Mouse (Mus musculus) erythroblast, adult 5-6 weeks (primary cell): ENCODE measurements around the gene Olfr745. TPM values are rescaled to one million over a fixed set of nuclear protein-coding genes. Genes with fewer than 3 reads are reported as not detected.

Experiments
- ATAC-seq: replicated peaks from 2 replicates; pipeline ENCODE4 v1.8.0; 2016; ENCODE audit warnings: moderate number of reproducible peaks, mild to moderate bottlenecking, moderate TSS enrichment, inconsistent platforms; ENCODE audit not compliant: poor library complexity, low FRiP score, severe bottlenecking
- total RNA-seq, 2 experiments: library from RNA; stranded (forward) in 1 of 2; stranded (reverse) in 1 of 2; fragments of 150-400 nt in 1 of 2; fragments of 200-764, 138-1000 nt in 1 of 2; gene quantifications; 2 replicates each; pipeline versions ENCODE4 v1.2.3 to v1.2.4; 2015 to 2017; ENCODE audit warnings: low replicate concordance in 2 of 2

Gene Olfr745
- total RNA-seq (2015; ENCODE audit: low replicate concordance) (not detected in 2 replicates), total RNA-seq (2017; ENCODE audit: low replicate concordance) (not detected in 2 replicates)

DNA sequence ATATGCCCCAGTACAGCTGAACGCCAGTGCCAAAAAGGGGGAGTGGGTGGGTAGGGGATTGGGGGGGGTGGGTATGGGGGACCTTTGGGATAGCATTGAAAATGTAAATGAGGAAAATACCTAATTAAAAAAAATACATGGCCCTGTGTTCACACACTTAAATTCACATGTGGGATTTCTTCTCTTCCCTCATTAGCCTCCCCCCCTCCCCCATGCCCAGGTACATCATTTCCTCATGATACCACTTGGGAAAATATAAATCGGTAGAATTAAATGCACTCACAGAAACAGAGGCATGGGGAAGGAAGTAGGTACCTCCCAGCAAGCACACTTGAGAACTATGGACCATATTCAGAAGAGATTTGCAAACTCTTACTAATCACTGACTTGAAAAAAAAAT is at the start of gene Olfr745:
Olfr745 (plus strand) TSS at position 301 of the 400 bp plus-strand sequence.
- ATAC-seq = no peak

DNA sequence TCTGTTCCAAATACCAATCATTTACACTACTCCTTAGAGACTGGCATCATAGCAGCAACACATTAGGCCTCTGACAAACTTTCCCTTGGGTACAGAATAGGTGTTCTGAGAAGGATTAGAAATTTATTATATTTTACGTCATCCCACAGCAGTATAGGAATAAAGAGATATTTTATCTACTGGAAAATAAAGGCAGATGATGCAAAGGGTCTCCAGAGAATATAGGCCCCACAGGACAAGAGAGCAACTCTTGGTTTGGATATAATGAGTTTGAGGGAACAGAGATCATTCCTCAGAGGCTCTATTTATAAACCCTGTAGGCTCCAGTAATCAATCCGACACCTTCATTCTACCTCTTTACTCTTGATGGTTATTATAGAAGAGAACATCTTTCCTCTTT is 24.6 kb upstream of the Olfr745 start, which contains the start of gene Olfr744:
Olfr744 (plus strand) TSS at position 301 of the 400 bp plus-strand sequence.
- no peak for ATAC-seq

DNA sequence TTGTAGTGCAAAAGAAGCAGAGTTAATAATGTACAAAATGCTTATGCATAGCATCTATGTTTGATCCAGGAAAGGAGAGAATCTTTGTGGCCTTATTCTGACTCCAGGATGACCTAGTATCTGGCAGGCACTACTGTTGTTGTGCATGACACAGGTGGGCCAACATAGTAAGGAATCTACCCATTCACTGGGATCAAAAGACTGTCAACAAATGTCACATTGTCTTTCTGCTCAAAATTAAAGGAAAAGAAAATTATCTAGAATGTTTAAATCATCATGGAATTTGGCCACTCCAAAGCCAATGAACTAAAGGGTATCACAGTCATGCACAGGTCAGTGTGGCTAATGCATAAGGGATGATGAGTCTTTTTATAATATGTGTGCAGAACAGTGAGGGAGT is 7.6 kb downstream of the Olfr745 start, which contains the start of gene Olfr746:
Olfr746 (plus strand) TSS at position 301 of the 400 bp plus-strand sequence.
- no peak for ATAC-seq

DNA sequence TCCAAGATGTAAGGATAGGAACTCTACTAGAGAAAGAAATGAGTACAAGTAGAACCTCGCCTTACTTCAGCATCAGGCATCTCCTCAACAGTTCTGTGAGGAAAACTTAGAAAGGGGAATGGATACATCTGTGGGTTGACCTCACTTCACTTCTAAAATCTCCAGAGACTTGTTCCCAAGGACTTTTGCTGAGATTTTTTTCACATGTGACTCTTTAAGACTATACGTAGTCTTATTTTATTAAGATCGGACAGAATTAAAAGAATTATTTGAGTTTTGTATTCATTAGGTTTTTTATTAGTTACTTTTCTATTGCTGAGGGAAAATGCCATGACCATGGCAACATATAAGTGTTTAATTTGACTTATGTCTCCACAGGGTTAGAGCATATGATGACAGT is 53.9 kb downstream of the Olfr745 start, which contains the start of gene Olfr747:
Olfr747 (minus strand) TSS at position 101 of the 400 bp plus-strand sequence.
- ATAC-seq = no peak

Other genes with a start within 250 kb of the Olfr745 start
- gene Olfr738, start 231.8 kb upstream of the Olfr745 start, total RNA-seq (2015; ENCODE audit: low replicate concordance) = not detected in 2 replicates
- not detected in 2 replicates for gene Olfr738, start 231.8 kb upstream of the Olfr745 start, total RNA-seq (2017; ENCODE audit: low replicate concordance)
- not detected in 2 replicates for gene Olfr739, start 220.8 kb upstream of the Olfr745 start, total RNA-seq (2015; ENCODE audit: low replicate concordance)
- not detected in 2 replicates for gene Olfr739, start 220.8 kb upstream of the Olfr745 start, total RNA-seq (2017; ENCODE audit: low replicate concordance)
- gene Olfr740, start 193.8 kb upstream of the Olfr745 start, total RNA-seq (2015; ENCODE audit: low replicate concordance) = 0.38 TPM in 1 of 2 replicates, not detected in the other
- not detected in 2 replicates for gene Olfr740, start 193.8 kb upstream of the Olfr745 start, total RNA-seq (2017; ENCODE audit: low replicate concordance)
- not detected in 2 replicates for gene Olfr741, start 166.7 kb upstream of the Olfr745 start, total RNA-seq (2015; ENCODE audit: low replicate concordance)
- gene Olfr741, start 166.7 kb upstream of the Olfr745 start, total RNA-seq (2017; ENCODE audit: low replicate concordance) = 0.56 TPM in 1 of 2 replicates, not detected in the other
- not detected in 2 replicates for gene Olfr742, start 135.8 kb upstream of the Olfr745 start, total RNA-seq (2015; ENCODE audit: low replicate concordance)
- not detected in 2 replicates for gene Olfr742, start 135.8 kb upstream of the Olfr745 start, total RNA-seq (2017; ENCODE audit: low replicate concordance)
- not detected in 2 replicates for gene Olfr743, start 117.5 kb upstream of the Olfr745 start, total RNA-seq (2015; ENCODE audit: low replicate concordance)
- not detected in 2 replicates for gene Olfr743, start 117.5 kb upstream of the Olfr745 start, total RNA-seq (2017; ENCODE audit: low replicate concordance)
- not detected in 2 replicates for gene Olfr744, start 24.5 kb upstream of the Olfr745 start, total RNA-seq (2015; ENCODE audit: low replicate concordance)
- not detected in 2 replicates for gene Olfr744, start 24.5 kb upstream of the Olfr745 start, total RNA-seq (2017; ENCODE audit: low replicate concordance)
- gene Olfr746, start 7.7 kb downstream of the Olfr745 start, total RNA-seq (2015; ENCODE audit: low replicate concordance) = not detected in 2 replicates
- not detected in 2 replicates for gene Olfr746, start 7.7 kb downstream of the Olfr745 start, total RNA-seq (2017; ENCODE audit: low replicate concordance)
- not detected in 2 replicates for gene Olfr747, start 53.8 kb downstream of the Olfr745 start, total RNA-seq (2015; ENCODE audit: low replicate concordance)
- not detected in 2 replicates for gene Olfr747, start 53.8 kb downstream of the Olfr745 start, total RNA-seq (2017; ENCODE audit: low replicate concordance)
- not detected in 2 replicates for gene Olfr748, start 68.0 kb downstream of the Olfr745 start, total RNA-seq (2015; ENCODE audit: low replicate concordance)
- gene Olfr748, start 68.0 kb downstream of the Olfr745 start, total RNA-seq (2017; ENCODE audit: low replicate concordance) = not detected in 2 replicates
- not detected in 2 replicates for gene Olfr749, start 105.7 kb downstream of the Olfr745 start, total RNA-seq (2015; ENCODE audit: low replicate concordance)
- not detected in 2 replicates for gene Olfr749, start 105.7 kb downstream of the Olfr745 start, total RNA-seq (2017; ENCODE audit: low replicate concordance)
- gene Ttc5, start 146.1 kb downstream of the Olfr745 start, total RNA-seq (2015; ENCODE audit: low replicate concordance) = 1.2 and 7.7 TPM in 2 replicates
- gene Ttc5, start 146.1 kb downstream of the Olfr745 start, total RNA-seq (2017; ENCODE audit: low replicate concordance) = 9.8 and 11.8 TPM in 2 replicates
- gene Ccnb1ip1, start 168.3 kb downstream of the Olfr745 start, total RNA-seq (2015; ENCODE audit: low replicate concordance) = not detected in 2 replicates
- not detected in 2 replicates for gene Ccnb1ip1, start 168.3 kb downstream of the Olfr745 start, total RNA-seq (2017; ENCODE audit: low replicate concordance)
- gene Parp2, start 168.5 kb downstream of the Olfr745 start, total RNA-seq (2015; ENCODE audit: low replicate concordance) = 15.8 and 18.2 TPM in 2 replicates
- 32.1 and 44.7 TPM in 2 replicates for gene Parp2, start 168.5 kb downstream of the Olfr745 start, total RNA-seq (2017; ENCODE audit: low replicate concordance)
- 9.0 and 13.4 TPM in 2 replicates for gene Tep1, start 231.2 kb downstream of the Olfr745 start, total RNA-seq (2015; ENCODE audit: low replicate concordance)
- 5.3 and 18.3 TPM in 2 replicates for gene Tep1, start 231.2 kb downstream of the Olfr745 start, total RNA-seq (2017; ENCODE audit: low replicate concordance)